Mouse (Mus musculus) retina, embryonic 14.5 days (tissue): ENCODE results near the gene Wnk4.
A peak's percentile ranks its signal among the peaks of the same experiment; 100 is the strongest.

Experiments used
- DNase-seq: peaks from one replicate; pipeline ENCODE4 v3.0.0-alpha.2; 2015; ENCODE audit warnings: low spot score

Wnk4 gene

GRCm38 (mm10) chr11:101259948-101260825 lies at the start of gene Wnk4:
Gene Wnk4, plus strand, starts transcription at chr11:101260567.
- peak; percentile 69 for DNase-seq

- peak; percentile 91 for DNase-seq
Measured at GRCm38 (mm10) chr11:101211970-101212369, 48.4 kb upstream of the Wnk4 start.

- DNase-seq: no peak
Measured at GRCm38 (mm10) chr11:101216936-101217335, 43.4 kb upstream of the Wnk4 start.

GRCm38 (mm10) chr11:101218436-101219055 lies 41.8 kb upstream of the Wnk4 start:
- DNase-seq: no peak

GRCm38 (mm10) chr11:101220853-101221252 lies 39.5 kb upstream of the Wnk4 start:
- DNase-seq: no peak

- DNase-seq: no peak
Measured at GRCm38 (mm10) chr11:101221306-101221986, 38.9 kb upstream of the Wnk4 start.

GRCm38 (mm10) chr11:101224337-101224736 lies 36.0 kb upstream of the Wnk4 start:
- no peak for DNase-seq

GRCm38 (mm10) chr11:101225331-101226064 lies 34.9 kb upstream of the Wnk4 start:
- no peak for DNase-seq

GRCm38 (mm10) chr11:101226065-101226701 lies 34.2 kb upstream of the Wnk4 start, which contains the start of gene Ezh1:
Gene Ezh1, minus strand, starts transcription at chr11:101226463.
- peak; percentile 83 for DNase-seq

GRCm38 (mm10) chr11:101229361-101229900 lies 30.9 kb upstream of the Wnk4 start:
- DNase-seq: no peak

GRCm38 (mm10) chr11:101230061-101230511 lies 30.3 kb upstream of the Wnk4 start:
- DNase-seq: no peak

- DNase-seq: no peak
Measured at GRCm38 (mm10) chr11:101230526-101230925, 29.8 kb upstream of the Wnk4 start.

- no peak for DNase-seq
Measured at GRCm38 (mm10) chr11:101230991-101231871, 29.1 kb upstream of the Wnk4 start.

GRCm38 (mm10) chr11:101232010-101232839 lies 28.1 kb upstream of the Wnk4 start:
- DNase-seq: no peak

- DNase-seq: no peak
Measured at GRCm38 (mm10) chr11:101233240-101233639, 27.1 kb upstream of the Wnk4 start.

- DNase-seq: no peak
Measured at GRCm38 (mm10) chr11:101234124-101234523, 26.2 kb upstream of the Wnk4 start.

- DNase-seq: no peak
Measured at GRCm38 (mm10) chr11:101235429-101235828, 24.9 kb upstream of the Wnk4 start.

GRCm38 (mm10) chr11:101236782-101237181 lies 23.6 kb upstream of the Wnk4 start:
- no peak for DNase-seq

GRCm38 (mm10) chr11:101238071-101238647 lies 22.2 kb upstream of the Wnk4 start:
- DNase-seq: no peak
